Mouse (Mus musculus): ENCODE results near the gene Foxf1.
A peak's percentile ranks its signal among the peaks of the same experiment; 100 is the strongest.

Gene Foxf1

GRCm38 (mm10) chr8:121082218-121083092 is 1.7 kb upstream of the Foxf1 start:
- peak in 1 of 2 experiments; percentile 20 for DNase-seq

- DNase-seq: peak; percentile 47 to 54
These were observed 872 bp upstream of the Foxf1 start for GRCm38 (mm10) chr8:121083093-121083935.

- no peak for DNase-seq
These were observed 313 bp upstream of the Foxf1 start for GRCm38 (mm10) chr8:121083936-121084209.

GRCm38 (mm10) chr8:121085011-121085410 is 825 bp downstream of the Foxf1 start:
- DNase-seq: peak in 1 of 2 experiments; percentile 16

GRCm38 (mm10) chr8:121085561-121085960 is 1.4 kb downstream of the Foxf1 start:
- DNase-seq: no peak

GRCm38 (mm10) chr8:121086004-121086900 is 2.1 kb downstream of the Foxf1 start:
- DNase-seq: no peak

- DNase-seq: no peak
These were observed 4.1 kb downstream of the Foxf1 start for GRCm38 (mm10) chr8:121088281-121088680.

- no peak for DNase-seq
These were observed 4.9 kb downstream of the Foxf1 start for GRCm38 (mm10) chr8:121088871-121089630.

GRCm38 (mm10) chr8:121089631-121090380 is 5.6 kb downstream of the Foxf1 start:
- DNase-seq: no peak

GRCm38 (mm10) chr8:121090716-121091115 is 6.5 kb downstream of the Foxf1 start:
- peak in 1 of 2 experiments; percentile 49 for DNase-seq

GRCm38 (mm10) chr8:121092141-121092540 is 8.0 kb downstream of the Foxf1 start:
- no peak for DNase-seq

- peak; percentile 92 to 96 for DNase-seq
These were observed 8.4 kb downstream of the Foxf1 start for GRCm38 (mm10) chr8:121092627-121093026.

- no peak for DNase-seq
These were observed 9.3 kb downstream of the Foxf1 start for GRCm38 (mm10) chr8:121093496-121093895.

GRCm38 (mm10) chr8:121104049-121104818 is 20.0 kb downstream of the Foxf1 start:
- peak; percentile 90 to 94 for DNase-seq

GRCm38 (mm10) chr8:121107668-121108656 is 23.8 kb downstream of the Foxf1 start, which contains the start of gene Mthfsd:
Gene Mthfsd, minus strand, starts transcription at chr8:121108392.
- DNase-seq: peak; percentile 99

GRCm38 (mm10) chr8:121108657-121109056 is 24.5 kb downstream of the Foxf1 start:
- no peak for DNase-seq

- DNase-seq: peak in 1 of 2 experiments; percentile 12
These were observed 27.1 kb downstream of the Foxf1 start for GRCm38 (mm10) chr8:121111145-121111907.

- DNase-seq: peak; percentile 98
These were observed 29.1 kb downstream of the Foxf1 start for GRCm38 (mm10) chr8:121113261-121113660.

Measured in cerebellum, postnatal 10 days (tissue).